Mouse (Mus musculus) forebrain, postnatal 0 days (tissue): Measurements from ENCODE around the gene Mrps21. TPM values are rescaled to one million over a fixed set of nuclear protein-coding genes. Genes with fewer than 3 reads are reported as not detected.

Source experiments
- ATAC-seq: fragments of 200-750 bp; cut with Nextera tagmentation; 2 replicates; pipeline ENCODE4 v1.8.0; 2017; ENCODE audit warnings: mild to moderate bottlenecking, moderate library complexity
- DNase-seq: peaks from one replicate; pipeline ENCODE4 v3.0.0-alpha.2; 2015
- H3K27ac ChIP-seq: fragments of 300-500 bp; sonication (generic); 2 replicates; pipeline ENCODE4 v1.5.1; 2014; ENCODE audit warnings: low read depth, mild to moderate bottlenecking, antibody characterized with exemption, low read length, moderate library complexity, mixed read lengths
- H3K27me3 ChIP-seq: fragments of 300-500 bp; sonication (generic); 2 replicates; pipeline ENCODE4 v1.6.1; 2014; ENCODE audit warnings: mild to moderate bottlenecking, low read length, mixed read lengths; ENCODE audit not compliant: insufficient read depth
- H3K36me3 ChIP-seq: fragments of 300-500 bp; sonication (generic); 2 replicates; pipeline ENCODE4 v1.6.1; 2014; ENCODE audit warnings: mild to moderate bottlenecking, moderate library complexity; ENCODE audit not compliant: insufficient read depth
- H3K4me1 ChIP-seq: fragments of 300-500 bp; sonication (generic); 2 replicates; pipeline ENCODE4 v1.6.1; 2014; ENCODE audit warnings: antibody characterized with exemption; ENCODE audit not compliant: insufficient read depth
- H3K4me2 ChIP-seq: fragments of 300-500 bp; sonication (generic); 2 replicates; pipeline ENCODE4 v1.6.1; 2014; ENCODE audit warnings: low read depth, mild to moderate bottlenecking, moderate library complexity
- H3K4me3 ChIP-seq: fragments of 300-500 bp; sonication (generic); 2 replicates; pipeline ENCODE4 v1.5.1; 2014; ENCODE audit warnings: low read depth, low read length, mixed read lengths
- H3K9ac ChIP-seq: fragments of 300-500 bp; sonication (generic); 2 replicates; pipeline ENCODE4 v1.6.1; 2014; ENCODE audit warnings: mild to moderate bottlenecking
- H3K9me3 ChIP-seq: fragments of 300-500 bp; sonication (generic); 2 replicates; pipeline ENCODE4 v1.6.1; 2016; ENCODE audit warnings: low read length
- CTCF ChIP-seq: sonication (generic); IDR thresholded peaks from 2 replicates; pipeline ENCODE4 v1.5.1; 2016; ENCODE audit warnings: antibody characterized with exemption, control low read depth, low read depth
- WGBS: fragments of 180-500 bp; shearing (Covaris S2); extraction: QIAGEN DNeasy Blood & Tissue Kit; methylation state at CpG from one replicate; pipeline ENCODE4 v1.1.7; 2014; 5-methylcytosine and 5-hydroxymethylcytosine counted together
- polyA plus RNA-seq: library from polyadenylated mRNA; unstranded; fragments of >200 nt; fragmentation: Nextera tagmentation; extraction: Ambion mirVana; gene quantifications from 2 replicates; pipeline ENCODE4 v1.2.1, GENCODE M21; 2015
- total RNA-seq: library from RNA; depleted of rRNA; stranded (reverse); fragments of >200 nt; gene quantifications from 2 replicates; pipeline ENCODE4 v1.2.3, GENCODE M21; 2014

The Mrps21 gene
- total and polyA plus RNA-seq, 2 experiments from 2014 or later: 113 to 251 TPM

DNA sequence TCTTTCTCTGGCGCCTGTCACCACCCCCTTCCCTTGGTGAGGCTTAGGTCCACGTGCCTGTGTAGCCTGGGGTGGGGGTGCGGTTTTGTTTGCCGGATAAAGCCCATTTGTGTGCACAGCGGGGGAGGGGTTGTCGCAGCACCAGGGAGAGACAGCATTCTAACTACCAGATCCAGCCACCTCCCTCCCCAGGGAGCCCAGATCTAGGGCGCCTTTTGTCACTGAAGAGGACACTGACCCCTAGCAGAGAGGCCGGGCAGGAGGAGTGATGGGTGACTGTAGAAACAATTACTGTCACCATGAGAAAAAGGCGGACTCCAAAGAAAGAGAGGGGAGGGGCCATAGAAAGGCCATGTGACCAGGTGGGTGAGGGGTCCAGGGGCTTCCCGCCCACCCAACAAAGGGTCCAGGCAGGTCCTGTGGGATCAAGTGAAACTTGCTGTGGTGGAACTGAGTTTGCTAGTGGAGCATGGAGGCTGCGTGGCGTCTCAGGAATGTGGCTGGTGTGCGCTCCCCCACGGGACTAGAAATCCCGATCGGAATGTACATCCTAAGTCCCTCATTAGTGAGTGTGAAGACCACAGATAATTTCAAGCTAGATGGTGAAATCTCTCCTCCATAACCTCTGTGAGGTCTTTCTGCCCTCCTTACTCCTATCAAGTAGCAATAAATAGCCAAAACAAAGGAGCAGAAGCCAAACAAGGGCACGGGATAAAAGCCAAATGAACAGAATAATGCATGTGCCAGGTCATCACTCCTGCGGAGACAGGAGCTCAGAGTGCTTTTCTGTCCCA, 34.0 kb upstream of the Mrps21 start:
- H3K9me3 ChIP-seq: no peaks in the 10 kb centered on the region
- H3K4me2 ChIP-seq: peak overlapping the region; percentile 50
- DNase-seq: no peak
- H3K9ac ChIP-seq: 0 out of 2 replicates have a peak overlapping the region, but pooled peaks have one; percentile 0
- H3K27ac ChIP-seq: no peak overlapping the region
- peak; percentile 51; the same call in 1 of the 2 replicates for ATAC-seq
- H3K4me3 ChIP-seq: peak overlapping the region; percentile 24
- under 1% methylated on average over 18 of the region's 18 CpGs for WGBS
- H3K36me3 ChIP-seq: no peaks in the 10 kb centered on the region
- peaks cover 25% of the 10 kb centered on the region for H3K4me1 ChIP-seq
- no peak for TF ChIP-seq CTCF
- peaks cover 10% of the 10 kb centered on the region; the same call in 1 of the 2 replicates for H3K27me3 ChIP-seq

DNA sequence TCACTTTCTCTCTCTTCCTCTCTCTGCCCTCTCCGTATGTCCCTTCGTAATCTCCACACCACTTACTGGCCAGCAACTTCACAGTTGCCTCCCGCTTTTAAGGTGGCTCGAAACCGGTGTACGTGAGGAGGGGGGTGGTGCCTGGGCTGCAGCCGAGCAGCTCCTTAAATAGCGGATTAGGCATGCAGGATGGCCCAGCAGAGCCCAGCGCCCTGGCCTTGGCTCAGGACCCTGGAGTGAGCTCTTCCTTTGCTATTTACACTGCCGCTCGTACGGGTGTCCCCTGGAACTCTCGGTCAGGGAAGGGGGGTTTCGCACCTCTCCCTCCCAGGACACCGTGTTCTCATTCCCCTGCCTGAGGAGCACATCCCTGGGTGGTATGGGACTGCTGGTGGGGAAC, 33.2 kb upstream of the Mrps21 start, which contains the start of gene Car14:
Car14 (minus strand) TSS at position 124 of the 400 bp plus-strand sequence.
- H3K4me3 ChIP-seq: peak within 1 kb of the TSS; percentile 24
- H3K9ac ChIP-seq: 0 out of 2 replicates have a peak within 1 kb of the TSS, but pooled peaks have one; percentile 10
- no peak for DNase-seq
- peaks cover 10% of the 10 kb centered on the region; the same call in 1 of the 2 replicates for H3K27me3 ChIP-seq
- ATAC-seq: no peak
- no peak for TF ChIP-seq CTCF
- H3K9me3 ChIP-seq: no peaks in the 10 kb centered on the region
- no peak within 1 kb of the TSS for H3K27ac ChIP-seq
- no peaks in the 10 kb centered on the region for H3K36me3 ChIP-seq
- H3K4me1 ChIP-seq: peaks cover 25% of the 10 kb centered on the region
- peak within 1 kb of the TSS; percentile 50 for H3K4me2 ChIP-seq
- WGBS: 1% methylated on average over 15 of the region's 15 CpGs

DNA sequence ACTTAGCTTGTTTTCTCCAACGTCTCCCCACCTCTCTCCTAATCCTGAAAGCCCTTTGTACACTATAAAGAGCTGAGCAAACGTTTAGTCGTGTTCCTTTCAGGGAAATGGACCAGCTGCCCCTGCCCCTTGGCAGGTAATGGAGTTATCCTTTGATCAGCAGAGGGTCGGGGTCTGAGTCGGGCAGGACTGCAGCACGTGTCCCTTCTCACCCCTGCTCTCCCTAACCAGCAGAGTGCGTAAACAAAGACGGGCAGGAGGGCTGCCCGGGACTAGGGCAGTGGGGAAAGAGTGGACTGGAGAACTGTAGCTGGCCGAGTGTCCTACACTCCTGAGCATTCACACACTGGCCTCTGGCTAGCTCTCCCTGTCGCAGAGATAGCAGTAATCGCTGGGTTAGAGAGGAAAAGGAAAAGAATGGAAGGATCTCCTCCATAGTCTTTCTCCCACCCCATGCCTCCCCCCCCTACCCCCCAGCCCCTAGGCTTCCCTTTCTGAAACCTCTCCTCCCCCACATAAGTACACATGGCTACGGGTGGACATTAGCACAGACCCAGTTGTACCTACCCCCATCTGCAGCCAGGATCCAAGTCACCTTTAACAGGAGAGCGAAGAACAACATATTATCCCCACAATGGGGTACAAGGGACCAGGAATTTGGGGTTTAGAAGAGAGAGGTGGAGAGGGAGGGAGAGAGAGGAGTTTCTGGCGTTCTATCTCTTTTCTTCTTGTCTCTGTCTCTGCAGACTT, 32.6 kb upstream of the Mrps21 start:
- TF ChIP-seq CTCF: no peak
- Histone ChIP-seq H3K4me3 (peak overlapping the region; percentile 3; the same call in 1 of the 2 replicates), H3K36me3 (no peaks in the 10 kb centered on the region), H3K9me3 (no peaks in the 10 kb centered on the region), H3K27me3 (peaks cover 10% of the 10 kb centered on the region; the same call in 1 of the 2 replicates), H3K4me2 (peak overlapping the region; percentile 50; the same call in 1 of the 2 replicates), H3K27ac (no peak overlapping the region), H3K4me1 (peaks cover 25% of the 10 kb centered on the region), H3K9ac (0 out of 2 replicates have a peak overlapping the region, but pooled peaks have one; percentile 10)
- WGBS: 3% methylated on average over 15 of the region's 15 CpGs
- DNase-seq: no peak
- ATAC-seq: no peak

DNA sequence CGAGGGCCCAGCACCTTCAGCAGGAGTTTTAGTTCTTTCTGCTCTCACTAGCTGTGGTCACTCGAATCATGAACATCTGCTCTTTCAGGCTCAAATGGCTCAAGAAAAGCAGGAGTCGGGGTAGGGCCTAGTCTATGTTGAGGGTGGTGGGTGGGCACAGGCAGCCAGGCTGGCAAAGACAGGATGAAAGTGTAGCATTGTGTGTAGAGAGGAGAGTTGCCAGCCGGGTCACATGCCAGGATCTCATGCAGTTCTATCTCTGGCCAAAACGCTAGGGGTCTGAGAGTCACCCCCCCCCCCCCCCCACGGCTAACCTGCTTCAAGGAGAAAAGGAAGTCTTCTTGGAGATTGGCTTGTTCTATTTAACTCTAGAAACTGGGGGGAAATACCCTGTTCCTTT, 31.3 kb upstream of the Mrps21 start:
- WGBS: 26% methylated on average over 6 of the region's 6 CpGs
- peaks cover 10% of the 10 kb centered on the region; the same call in 1 of the 2 replicates for H3K27me3 ChIP-seq
- no peaks in the 10 kb centered on the region for H3K36me3 ChIP-seq
- no peak for TF ChIP-seq CTCF
- ATAC-seq: no peak
- no peak for DNase-seq
- H3K4me3 ChIP-seq: no peak overlapping the region
- H3K4me2 ChIP-seq: no peak overlapping the region
- H3K9me3 ChIP-seq: no peaks in the 10 kb centered on the region
- peaks cover 25% of the 10 kb centered on the region for H3K4me1 ChIP-seq
- H3K27ac ChIP-seq: no peak overlapping the region
- no peak overlapping the region for H3K9ac ChIP-seq

DNA sequence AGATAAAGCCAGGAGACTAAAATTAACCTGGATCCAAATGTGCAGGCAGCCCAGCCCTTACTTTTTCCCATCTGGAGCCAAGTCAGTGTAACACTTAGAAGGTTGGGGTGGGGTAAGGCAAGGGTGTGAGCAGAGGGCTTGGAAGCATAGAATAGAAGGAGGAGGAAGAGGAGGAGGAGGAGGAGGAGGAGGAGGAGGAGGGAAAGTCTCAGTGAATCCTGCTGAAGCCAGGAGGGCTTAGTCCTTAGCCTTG, 31.0 kb upstream of the Mrps21 start:
- H3K27ac ChIP-seq: no peak overlapping the region
- H3K27me3 ChIP-seq: peaks cover 10% of the 10 kb centered on the region; the same call in 1 of the 2 replicates
- no peaks in the 10 kb centered on the region for H3K9me3 ChIP-seq
- no peak overlapping the region for H3K4me3 ChIP-seq
- H3K36me3 ChIP-seq: 0 out of 2 replicates have a peak, but pooled peaks cover 3% of the 10 kb centered on the region
- no peak for TF ChIP-seq CTCF
- peaks cover 25% of the 10 kb centered on the region for H3K4me1 ChIP-seq
- ATAC-seq (no peak), DNase-seq (no peak)
- no peak overlapping the region for H3K4me2 ChIP-seq
- no peak overlapping the region for H3K9ac ChIP-seq

DNA sequence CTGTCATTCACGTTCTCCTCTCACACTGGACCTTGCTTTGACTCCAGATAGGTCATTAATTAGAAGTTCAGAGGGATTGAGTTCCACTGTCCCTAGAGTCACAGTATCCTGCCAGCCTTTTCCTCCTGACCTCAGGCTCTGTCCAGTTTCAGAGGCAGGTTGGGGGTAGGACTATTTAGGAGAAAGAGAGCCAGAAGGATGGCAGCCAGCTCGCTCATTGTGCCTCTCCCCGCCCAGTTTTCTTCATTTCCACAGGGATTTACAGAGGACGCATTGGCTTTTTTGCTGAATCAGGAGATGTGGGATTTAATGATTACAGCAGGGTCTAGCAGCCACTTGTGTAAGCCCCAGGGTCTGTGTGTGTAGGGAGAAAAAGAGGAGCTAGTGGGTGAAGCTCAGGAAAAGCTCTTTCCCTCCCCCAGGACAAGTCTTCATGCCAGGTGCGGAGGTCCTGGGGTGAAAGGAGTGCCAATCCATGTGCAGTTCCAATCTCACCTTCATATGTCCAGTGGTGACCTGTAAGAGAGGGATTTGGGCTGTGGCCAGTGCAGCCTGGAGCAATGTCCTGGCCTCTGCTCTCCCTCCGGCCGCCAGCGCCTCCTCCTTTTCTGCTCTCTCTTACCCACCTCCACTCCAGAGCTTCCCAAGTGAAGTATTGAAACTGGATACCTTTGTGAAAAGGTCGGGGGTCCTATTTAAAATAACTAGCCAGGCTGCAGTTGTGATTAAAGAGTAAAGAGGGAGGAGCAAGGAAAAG, 30.5 kb upstream of the Mrps21 start:
- H3K9me3 ChIP-seq: no peaks in the 10 kb centered on the region
- H3K4me1 ChIP-seq: peaks cover 22% of the 10 kb centered on the region
- no peak overlapping the region for H3K9ac ChIP-seq
- no peak overlapping the region for H3K4me2 ChIP-seq
- H3K36me3 ChIP-seq: 0 out of 2 replicates have a peak, but pooled peaks cover 3% of the 10 kb centered on the region
- no peak for ATAC-seq
- no peak for DNase-seq
- no peak overlapping the region for H3K27ac ChIP-seq
- peaks cover 9% of the 10 kb centered on the region; the same call in 1 of the 2 replicates for H3K27me3 ChIP-seq
- H3K4me3 ChIP-seq: no peak overlapping the region
- no peak for TF ChIP-seq CTCF
- 69% methylated on average over 9 of the region's 9 CpGs for WGBS
